Comparison of ENCODE assay signal across 7 mouse cellular contexts in genomic region chr12:72235621-72236351, GRCm38 (mm10). TPM values are rescaled to one million over a fixed set of nuclear protein-coding genes. Genes with fewer than 3 reads are reported as not detected.
A peak's percentile ranks its signal among the peaks of the same experiment; 100 is the strongest.
DNase-seq lines count a peak whose midpoint lies in the region; ATAC-seq and TF ChIP-seq lines count a peak whose summit lies in the region.

No protein-coding gene starts in this region.

- H3K27ac ChIP-seq in lung, embryonic 14.5 days (ENCODE audit: low read depth): no peak overlapping the region
- H3K27ac ChIP-seq in hindbrain, embryonic 16.5 days (ENCODE audit: low read depth, low read length): peak overlapping the region; percentile 96
- peak overlapping the region; percentile 58 for H3K27ac ChIP-seq in olfactory bulb, adult 2 months (ENCODE audit: insufficient read depth, low read depth, low read length)

- ATAC-seq in lung, embryonic 14.5 days (ENCODE audit: insufficient read depth): no peak
- ATAC-seq in hindbrain, embryonic 16.5 days: no peak
- no peak for ATAC-seq in frontal cortex, adult (ENCODE audit: low TSS enrichment)

- WGBS in lung, embryonic 14.5 days: 54% methylated on average over 12 of the region's 12 CpGs
- 18% methylated on average over 12 of the region's 12 CpGs for WGBS in hindbrain, embryonic 16.5 days
- WGBS in olfactory bulb, adult 2 months: 13% methylated on average over 12 of the region's 12 CpGs

- no peaks in the 10 kb centered on the region for H3K36me3 ChIP-seq in lung, embryonic 14.5 days (ENCODE audit: insufficient read depth)
- H3K36me3 ChIP-seq in hindbrain, embryonic 16.5 days (ENCODE audit: control insufficient read depth, insufficient read depth, low read length): no peaks in the 10 kb centered on the region

- peak overlapping the region; percentile 92 for H3K4me2 ChIP-seq in lung, embryonic 14.5 days
- H3K4me2 ChIP-seq in hindbrain, embryonic 16.5 days (ENCODE audit: low read length): peak overlapping the region; percentile 61

- peaks cover 17% of the 10 kb centered on the region; the same call in 1 of the 2 replicates for H3K27me3 ChIP-seq in lung, embryonic 14.5 days (ENCODE audit: insufficient read depth, low read length)
- no peaks in the 10 kb centered on the region for H3K27me3 ChIP-seq in hindbrain, embryonic 16.5 days (replicated peaks; ENCODE audit: control insufficient read depth, insufficient read depth, low read length)

- no peaks in the 10 kb centered on the region for H3K4me1 ChIP-seq in lung, embryonic 14.5 days (ENCODE audit: insufficient read depth)
- peaks cover 20% of the 10 kb centered on the region for H3K4me1 ChIP-seq in hindbrain, embryonic 16.5 days (ENCODE audit: control insufficient read depth, insufficient read depth, low read depth, low read length)
- peaks cover 9% of the 10 kb centered on the region; the same call in 1 of the 2 replicates for H3K4me1 ChIP-seq in olfactory bulb, adult 2 months (ENCODE audit: control insufficient read depth, insufficient read depth, low read length)

- H3K9me3 ChIP-seq in lung, embryonic 14.5 days (ENCODE audit: low read depth, low read length): no peaks in the 10 kb centered on the region
- no peaks in the 10 kb centered on the region for H3K9me3 ChIP-seq in hindbrain, embryonic 16.5 days (ENCODE audit: control insufficient read depth, low read length)

- H3K9ac ChIP-seq in lung, embryonic 14.5 days: no peak overlapping the region
- H3K9ac ChIP-seq in hindbrain, embryonic 16.5 days (ENCODE audit: low read depth, low read length): peak overlapping the region; percentile 87

- H3K4me3 ChIP-seq in lung, embryonic 14.5 days (ENCODE audit: low read depth, low read length): peak overlapping the region; percentile 47
- H3K4me3 ChIP-seq in hindbrain, embryonic 16.5 days (ENCODE audit: low read length): peak overlapping the region; percentile 67
- peak overlapping the region; percentile 75 for H3K4me3 ChIP-seq in olfactory bulb, adult 2 months (ENCODE audit: insufficient read depth, low read depth, low read length)

- intact Hi-C loops in gastrocnemius, postnatal 14 days (cut with DNase I; ENCODE audit: low total_unique reads): loop anchor here (10.0 kb wide), 1 partner anchor 131 kb away; no protein-coding TSS in a partner anchor

- no peak for TF ChIP-seq CTCF in lung, embryonic 14.5 days (IDR thresholded peaks at IDR 0.05; ENCODE audit: low read depth)
- TF ChIP-seq CTCF in olfactory bulb, adult 2 months (IDR thresholded peaks at IDR 0.05; ENCODE audit: insufficient read depth, low read depth, low read length): no peak

- TF ChIP-seq POLR2A in olfactory bulb, adult 2 months (IDR thresholded peaks at IDR 0.05; ENCODE audit: insufficient read depth, low read depth, low read length): no peak

- no peak for DNase-seq in lung, embryonic 14.5 days
- DNase-seq in lung, postnatal 10 days: no peak
- peak; percentile 15 for DNase-seq in embryo, embryonic 9.5 days (ENCODE audit: extremely low spot score)
- DNase-seq in gastrocnemius, postnatal 14 days: no peak

RNA-seq across cellular contexts. Expression of gene Ccdc175, which starts 51.0 kb away (rescaled TPM):
- not detected in 2 replicates for polyA plus RNA-seq in lung, embryonic 14.5 days (2014; fragmentation: Nextera tagmentation; extraction: Ambion mirVana)
- not detected in 2 replicates for polyA plus RNA-seq in hindbrain, embryonic 16.5 days (2015; fragmentation: Nextera tagmentation; extraction: Ambion mirVana)
- polyA plus RNA-seq in olfactory bulb, adult 2 months (2012; ENCODE audit: insufficient read depth, insufficient read length, low replicate concordance, missing spikeins): not detected in 2 replicates
- total RNA-seq in gastrocnemius, postnatal 14 days (2021): not detected
